Comparison of ENCODE assay signal across 35 mouse cellular contexts in genomic region chr9:114201036-114201435, GRCm38 (mm10).
"Had no signal": no experiment of that assay in that cellular context is flagged by ENCODE, and none has a peak within 500 bp of the region (broad histone marks: within the 10 kb centered on the region; RNA-seq: fewer than 3 reads in every experiment).

No protein-coding gene starts in this region.

- H3K27ac ChIP-seq: heart, embryonic 10.5 days; heart, embryonic 13.5 days; heart, embryonic 15.5 days; hindbrain, embryonic 10.5 days; hindbrain, embryonic 12.5 days; hindbrain, embryonic 13.5 days; hindbrain, embryonic 14.5 days; hindbrain, embryonic 15.5 days; hindbrain, postnatal 0 days; intestine, embryonic 15.5 days; kidney, embryonic 15.5 days; kidney, postnatal 0 days; layer of hippocampus, adult 2 months had no signal

- H3K36me3 ChIP-seq: heart, embryonic 10.5 days; heart, embryonic 12.5 days; heart, embryonic 13.5 days; heart, embryonic 15.5 days; hindbrain, embryonic 10.5 days; hindbrain, embryonic 12.5 days; hindbrain, embryonic 13.5 days; hindbrain, embryonic 15.5 days; intestine, embryonic 15.5 days; kidney, embryonic 15.5 days had no signal

- H3K4me2 ChIP-seq: heart, embryonic 11.5 days; heart, embryonic 12.5 days; heart, embryonic 13.5 days; heart, embryonic 15.5 days; hindbrain, embryonic 12.5 days; hindbrain, embryonic 13.5 days; hindbrain, embryonic 14.5 days; hindbrain, embryonic 15.5 days; intestine, embryonic 15.5 days; kidney, embryonic 15.5 days had no signal

- H3K4me1 ChIP-seq: heart, embryonic 10.5 days; heart, embryonic 12.5 days; heart, embryonic 13.5 days; heart, embryonic 15.5 days; hindbrain, embryonic 10.5 days; hindbrain, embryonic 12.5 days; hindbrain, embryonic 13.5 days; hindbrain, embryonic 15.5 days; intestine, embryonic 15.5 days; kidney, embryonic 15.5 days had no signal

- H3K9ac ChIP-seq: heart, embryonic 12.5 days; heart, embryonic 13.5 days; heart, embryonic 15.5 days; hindbrain, embryonic 12.5 days; hindbrain, embryonic 13.5 days; hindbrain, embryonic 14.5 days; hindbrain, embryonic 15.5 days; intestine, embryonic 15.5 days; kidney, embryonic 15.5 days had no signal

- H3K9me3 ChIP-seq: heart, embryonic 15.5 days; hindbrain, embryonic 13.5 days; hindbrain, embryonic 15.5 days; intestine, embryonic 15.5 days had no signal

- H3K27me3 ChIP-seq: heart, embryonic 12.5 days; heart, embryonic 13.5 days; heart, embryonic 15.5 days; hindbrain, embryonic 12.5 days; hindbrain, embryonic 13.5 days; hindbrain, embryonic 15.5 days; intestine, embryonic 15.5 days; kidney, embryonic 15.5 days had no signal

- DNase-seq: heart, postnatal 10 days; heart, postnatal 14 days; heart, postnatal 36 days; heart, postnatal 4 days; kidney, adult 11 months; kidney, adult 18-20 months; kidney, adult 2 months; kidney, adult 8-10 months; kidney, adult 9 months; kidney, postnatal 10 days; kidney, postnatal 14 days; kidney, postnatal 25 days; kidney, postnatal 36 days; kidney, postnatal 4 days; layer of hippocampus, adult 9-11 months; layer of hippocampus, postnatal 36 days had no signal

- ATAC-seq: hindbrain, embryonic 16.5 days; hindbrain, postnatal 0 days; inflammation-experienced regulatory T-cells, adult 6 months; intestine, embryonic 15.5 days; intestine, embryonic 16.5 days; intestine, postnatal 0 days had no signal

- H3K4me3 ChIP-seq: heart, embryonic 10.5 days; heart, embryonic 12.5 days; heart, embryonic 13.5 days; heart, embryonic 15.5 days; hindbrain, embryonic 10.5 days; hindbrain, embryonic 12.5 days; hindbrain, embryonic 13.5 days; hindbrain, embryonic 15.5 days; intestine, embryonic 15.5 days; kidney, embryonic 15.5 days; layer of hippocampus, adult 2 months had no signal
